Comparison of ENCODE assay signal across 8 mouse cellular contexts in the genomic region with DNA sequence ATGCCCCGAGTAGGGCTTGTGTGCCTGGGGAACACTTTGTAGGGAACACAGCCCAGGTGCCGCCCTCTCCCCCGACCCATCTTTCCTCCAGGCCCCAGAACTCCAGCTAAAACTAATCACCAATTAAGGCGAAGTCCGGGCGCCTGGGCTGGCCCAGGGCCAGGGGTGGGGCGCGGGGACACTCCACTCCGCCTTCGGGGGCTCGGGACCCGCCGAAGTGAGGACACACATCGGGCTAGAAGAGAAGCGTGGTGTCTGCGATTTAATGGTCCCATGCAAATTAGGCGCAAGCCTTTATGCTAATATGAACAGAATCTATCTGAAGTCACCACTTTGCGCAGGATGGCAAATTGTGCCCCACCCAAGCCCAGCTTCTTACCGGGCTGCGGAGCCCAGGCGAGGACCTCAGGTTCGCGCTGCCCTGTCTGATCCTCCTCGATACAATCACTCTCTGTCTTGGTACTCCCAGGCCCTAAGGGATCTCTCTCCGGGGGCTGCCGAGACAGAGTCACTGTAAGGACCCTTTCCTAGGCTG. TPM values are rescaled to one million over a fixed set of nuclear protein-coding genes. Genes with fewer than 3 reads are reported as not detected.
DNase-seq lines count a peak whose midpoint lies in the region; ATAC-seq and TF ChIP-seq lines count a peak whose summit lies in the region.

No protein-coding gene starts in this region.

- no peak for TF ChIP-seq CTCF in olfactory bulb, adult 2 months (IDR thresholded peaks at IDR 0.05; ENCODE audit: insufficient read depth, low read depth, low read length)

- H3K27ac ChIP-seq in forebrain, embryonic 11.5 days (ENCODE audit: low read depth, low read length), result peak overlapping the region; percentile 76
- H3K27ac ChIP-seq in hindbrain, embryonic 12.5 days, result peak overlapping the region; percentile 87
- H3K27ac ChIP-seq in liver, embryonic 16.5 days (ENCODE audit: low read length), result peak overlapping the region; percentile 87
- no peak overlapping the region for H3K27ac ChIP-seq in olfactory bulb, adult 2 months (ENCODE audit: insufficient read depth, low read depth, low read length)

- no peaks in the 10 kb centered on the region for H3K9me3 ChIP-seq in forebrain, embryonic 11.5 days (ENCODE audit: control insufficient read depth, low read length)
- no peaks in the 10 kb centered on the region for H3K9me3 ChIP-seq in hindbrain, embryonic 12.5 days (replicated peaks)
- H3K9me3 ChIP-seq in liver, embryonic 16.5 days (replicated peaks; ENCODE audit: control insufficient read depth, low read length), result no peaks in the 10 kb centered on the region

- no peak for TF ChIP-seq POLR2A in olfactory bulb, adult 2 months (IDR thresholded peaks at IDR 0.05; ENCODE audit: insufficient read depth, low read depth, low read length)

- no peaks in the 10 kb centered on the region for H3K27me3 ChIP-seq in forebrain, embryonic 11.5 days (ENCODE audit: control insufficient read depth, insufficient read depth, low read length)
- H3K27me3 ChIP-seq in hindbrain, embryonic 12.5 days, result 0 out of 2 replicates have a peak, but pooled peaks cover 5% of the 10 kb centered on the region
- peaks cover 5% of the 10 kb centered on the region for H3K27me3 ChIP-seq in liver, embryonic 16.5 days (ENCODE audit: control insufficient read depth, insufficient read depth, low read depth, low read length)

- ATAC-seq in forebrain, embryonic 11.5 days (replicated peaks; ENCODE audit: low FRiP score), result peak; percentile 15; the same call in 1 of the 2 replicates
- peak; percentile 9 for ATAC-seq in hindbrain, embryonic 12.5 days (ENCODE audit: low FRiP score)
- ATAC-seq in liver, embryonic 16.5 days (ENCODE audit: low read depth), result peak; percentile 59

- peaks cover 9% of the 10 kb centered on the region for H3K4me1 ChIP-seq in forebrain, embryonic 11.5 days (replicated peaks; ENCODE audit: control insufficient read depth, insufficient read depth, low read length)
- H3K4me1 ChIP-seq in hindbrain, embryonic 12.5 days, result peaks cover 47% of the 10 kb centered on the region
- peaks cover 56% of the 10 kb centered on the region for H3K4me1 ChIP-seq in liver, embryonic 16.5 days (ENCODE audit: control insufficient read depth, low read depth, low read length)
- peaks cover 41% of the 10 kb centered on the region for H3K4me1 ChIP-seq in olfactory bulb, adult 2 months (ENCODE audit: control insufficient read depth, insufficient read depth, low read length)

- peak overlapping the region; percentile 88 for H3K9ac ChIP-seq in forebrain, embryonic 11.5 days (ENCODE audit: low read length)
- peak overlapping the region; percentile 88 for H3K9ac ChIP-seq in hindbrain, embryonic 12.5 days
- peak overlapping the region; percentile 74 for H3K9ac ChIP-seq in liver, embryonic 16.5 days (ENCODE audit: low read depth, low read length)

- peak overlapping the region; percentile 73 for H3K4me3 ChIP-seq in forebrain, embryonic 11.5 days (ENCODE audit: low read depth, low read length)
- H3K4me3 ChIP-seq in hindbrain, embryonic 12.5 days, result peak overlapping the region; percentile 63
- H3K4me3 ChIP-seq in liver, embryonic 16.5 days (ENCODE audit: low read depth, low read length), result peak overlapping the region; percentile 65
- H3K4me3 ChIP-seq in olfactory bulb, adult 2 months (ENCODE audit: insufficient read depth, low read depth, low read length), result peak overlapping the region; percentile 91

- peaks cover 6% of the 10 kb centered on the region; the same call in 1 of the 2 replicates for H3K36me3 ChIP-seq in forebrain, embryonic 11.5 days (ENCODE audit: control insufficient read depth, insufficient read depth, low read length)
- peaks cover 22% of the 10 kb centered on the region; the same call in 1 of the 2 replicates for H3K36me3 ChIP-seq in hindbrain, embryonic 12.5 days
- no peaks in the 10 kb centered on the region for H3K36me3 ChIP-seq in liver, embryonic 16.5 days (ENCODE audit: control insufficient read depth, insufficient read depth)

- peak; percentile 44 for DNase-seq in gastrocnemius, adult 18-20 months (ENCODE audit: low spot score)
- DNase-seq in gastrocnemius, postnatal 25 days, result no peak
- DNase-seq in adipocyte (ENCODE audit: low spot score), result peak; percentile 28
- no peak for DNase-seq in forebrain, embryonic 11.5 days (ENCODE audit: low spot score)
- DNase-seq in layer of hippocampus, adult 8-10 months (ENCODE audit: low spot score in 2 of 2), result no peak

- peak overlapping the region; percentile 100 for H3K4me2 ChIP-seq in forebrain, embryonic 11.5 days (ENCODE audit: low read depth, low read length, severe bottlenecking)
- peak overlapping the region; percentile 96 for H3K4me2 ChIP-seq in hindbrain, embryonic 12.5 days (replicated peaks)
- peak overlapping the region; percentile 97 for H3K4me2 ChIP-seq in liver, embryonic 16.5 days (ENCODE audit: low read depth, low read length)

- WGBS in forebrain, embryonic 11.5 days, result under 1% methylated on average over 26 of the region's 26 CpGs
- under 1% methylated on average over 26 of the region's 26 CpGs for WGBS in hindbrain, embryonic 12.5 days
- under 1% methylated on average over 26 of the region's 26 CpGs for WGBS in liver, embryonic 16.5 days (ENCODE audit: insufficient replicate concordance)
- 11% methylated on average over 26 of the region's 26 CpGs for WGBS in olfactory bulb, adult 2 months

RNA-seq across cellular contexts. Expression of a gene that starts 0.7 kb away (rescaled TPM):
- 1 to 10 TPM; 7.4 to 9.5 TPM for total RNA-seq in gastrocnemius, adult 18-20 months (2021)
- total RNA-seq in gastrocnemius, postnatal 25 days (2021), result 1 to 10 TPM; 8.7 to 9.3 TPM
- 31.6 and 33.5 TPM in 2 replicates for polyA plus RNA-seq in forebrain, embryonic 11.5 days (2014; fragmentation: Nextera tagmentation; extraction: Ambion mirVana)
- 52.2 and 61.4 TPM in 2 replicates for polyA plus RNA-seq in hindbrain, embryonic 12.5 days (2016; fragmentation: Nextera tagmentation; extraction: Ambion mirVana)
- polyA plus RNA-seq in liver, embryonic 16.5 days (2015; fragmentation: Nextera tagmentation; extraction: Ambion mirVana), result 4.8 and 5.7 TPM in 2 replicates
- not detected in 2 replicates for polyA plus RNA-seq in olfactory bulb, adult 2 months (2012; ENCODE audit: insufficient read depth, insufficient read length, low replicate concordance, missing spikeins)
- total RNA-seq in layer of hippocampus, adult 8-10 months (2022), result 100 to 1,000 TPM; 310 to 386 (median 350) TPM

RNA-seq across cellular contexts. Expression of a gene that starts 6.3 kb away (rescaled TPM):
- total RNA-seq in gastrocnemius, adult 18-20 months (2021), result 10 to 100 TPM; 20.0 to 27.3 TPM
- 10 to 100 TPM; 18.9 to 19.6 TPM for total RNA-seq in gastrocnemius, postnatal 25 days (2021)
- 157 and 170 TPM in 2 replicates for polyA plus RNA-seq in forebrain, embryonic 11.5 days (2014; fragmentation: Nextera tagmentation; extraction: Ambion mirVana)
- polyA plus RNA-seq in hindbrain, embryonic 12.5 days (2016; fragmentation: Nextera tagmentation; extraction: Ambion mirVana), result 199 and 203 TPM in 2 replicates
- polyA plus RNA-seq in liver, embryonic 16.5 days (2015; fragmentation: Nextera tagmentation; extraction: Ambion mirVana), result 13.4 and 14.8 TPM in 2 replicates
- 159 TPM in 1 of 2 replicates, not detected in the other for polyA plus RNA-seq in olfactory bulb, adult 2 months (2012; ENCODE audit: insufficient read depth, insufficient read length, low replicate concordance, missing spikeins)
- total RNA-seq in layer of hippocampus, adult 8-10 months (2022), result 100 to 1,000 TPM; 214 to 267 (median 229) TPM

RNA-seq across cellular contexts. Expression of a gene that starts 8.7 kb away (rescaled TPM):
- 1 to 10 TPM; 1.6 to 2.9 TPM for total RNA-seq in gastrocnemius, adult 18-20 months (2021)
- total RNA-seq in gastrocnemius, postnatal 25 days (2021), result 1 to 10 TPM; 3.3 to 6.5 TPM
- polyA plus RNA-seq in forebrain, embryonic 11.5 days (2014; fragmentation: Nextera tagmentation; extraction: Ambion mirVana), result 0.93 and 1.1 TPM in 2 replicates
- polyA plus RNA-seq in hindbrain, embryonic 12.5 days (2016; fragmentation: Nextera tagmentation; extraction: Ambion mirVana), result 1.2 and 2.2 TPM in 2 replicates
- polyA plus RNA-seq in liver, embryonic 16.5 days (2015; fragmentation: Nextera tagmentation; extraction: Ambion mirVana), result 2.2 and 2.7 TPM in 2 replicates
- not detected in 2 replicates for polyA plus RNA-seq in olfactory bulb, adult 2 months (2012; ENCODE audit: insufficient read depth, insufficient read length, low replicate concordance, missing spikeins)
- 10 to 100 TPM; 12.2 to 17.5 (median 14.4) TPM for total RNA-seq in layer of hippocampus, adult 8-10 months (2022)

RNA-seq across cellular contexts. Expression of a gene that starts 22.2 kb away (rescaled TPM):
- 1 to 10 TPM; 7.4 to 8.2 TPM for total RNA-seq in gastrocnemius, adult 18-20 months (2021)
- total RNA-seq in gastrocnemius, postnatal 25 days (2021), result 1 to 10 TPM; 4.7 to 6.9 TPM
- polyA plus RNA-seq in forebrain, embryonic 11.5 days (2014; fragmentation: Nextera tagmentation; extraction: Ambion mirVana), result 16.4 and 17.2 TPM in 2 replicates
- polyA plus RNA-seq in hindbrain, embryonic 12.5 days (2016; fragmentation: Nextera tagmentation; extraction: Ambion mirVana), result 23.2 and 24.9 TPM in 2 replicates
- polyA plus RNA-seq in liver, embryonic 16.5 days (2015; fragmentation: Nextera tagmentation; extraction: Ambion mirVana), result 39.1 and 40.1 TPM in 2 replicates
- 102 TPM in 1 of 2 replicates, not detected in the other for polyA plus RNA-seq in olfactory bulb, adult 2 months (2012; ENCODE audit: insufficient read depth, insufficient read length, low replicate concordance, missing spikeins)
- total RNA-seq in layer of hippocampus, adult 8-10 months (2022), result 100 to 1,000 TPM in 1 of 4 experiments, 10 to 100 TPM in 3; 95.0 to 107 (median 98.9) TPM

RNA-seq across cellular contexts. Expression of a gene that starts 24.2 kb away (rescaled TPM):
- under 1 TPM; 0.39 to 0.93 TPM for total RNA-seq in gastrocnemius, adult 18-20 months (2021)
- total RNA-seq in gastrocnemius, postnatal 25 days (2021), result under 1 TPM; 0.78 to 1.00 TPM
- polyA plus RNA-seq in forebrain, embryonic 11.5 days (2014; fragmentation: Nextera tagmentation; extraction: Ambion mirVana), result 7.8 and 8.4 TPM in 2 replicates
- 21.6 and 25.8 TPM in 2 replicates for polyA plus RNA-seq in hindbrain, embryonic 12.5 days (2016; fragmentation: Nextera tagmentation; extraction: Ambion mirVana)
- polyA plus RNA-seq in liver, embryonic 16.5 days (2015; fragmentation: Nextera tagmentation; extraction: Ambion mirVana), result 18.7 and 24.3 TPM in 2 replicates
- not detected in 2 replicates for polyA plus RNA-seq in olfactory bulb, adult 2 months (2012; ENCODE audit: insufficient read depth, insufficient read length, low replicate concordance, missing spikeins)
- total RNA-seq in layer of hippocampus, adult 8-10 months (2022), result 100 to 1,000 TPM; 113 to 123 (median 113) TPM

Comparison
In these comparisons a context has a peak if more than half of its experiments do, and no peak if none do; other contexts are left out.
1. DNase-seq: peak in gastrocnemius, adult 18-20 months (single experiment) and adipocyte (single experiment); none in gastrocnemius, postnatal 25 days (single experiment), forebrain, embryonic 11.5 days (single experiment) and layer of hippocampus, adult 8-10 months (0 of 2).
2. ATAC-seq: peak in every context shown above with its lines; median percentile 59 in liver, embryonic 16.5 days; 15 in forebrain, embryonic 11.5 days; 9 in hindbrain, embryonic 12.5 days.
3. RNA of a gene that starts 6.3 kb away (polyA plus RNA-seq): 199 to 203 TPM in hindbrain, embryonic 12.5 days, 159 TPM in olfactory bulb, adult 2 months and 157 to 170 TPM in forebrain, embryonic 11.5 days; 13.4 to 14.8 TPM in liver, embryonic 16.5 days; every median in the first group is over 10 times any median in the second.
4. Peak in every context shown above with its lines, with median percentiles within 50 percentile points of each other: H3K4me2 ChIP-seq, H3K4me3 ChIP-seq and H3K9ac ChIP-seq.